Comparison of ENCODE assay signal across 17 mouse cellular contexts in the genomic region with DNA sequence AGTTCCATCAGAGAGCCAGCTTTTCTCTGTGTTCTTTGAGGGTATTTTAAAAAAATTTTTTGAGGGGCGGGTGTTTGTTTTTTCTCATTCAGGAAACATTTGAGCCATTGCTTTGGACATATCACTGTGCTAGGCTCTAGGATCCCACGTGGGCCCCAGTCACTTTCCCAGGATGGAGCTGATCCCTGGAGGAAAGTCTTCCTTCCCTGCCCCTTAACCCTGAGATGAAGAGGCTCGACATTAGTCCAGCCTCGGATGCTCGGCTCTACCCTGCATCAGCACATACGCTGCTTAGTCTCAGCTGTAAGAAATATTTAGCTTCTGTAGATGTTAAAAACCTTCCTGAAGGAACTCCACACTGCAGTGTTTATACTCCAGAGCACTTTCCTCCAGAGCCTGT. TPM values are rescaled to one million over a fixed set of nuclear protein-coding genes. Genes with fewer than 3 reads are reported as not detected.
DNase-seq lines count a peak whose midpoint lies in the region; ATAC-seq and TF ChIP-seq lines count a peak whose summit lies in the region.
"Had no signal": no experiment of that assay in that cellular context is flagged by ENCODE, and none has a peak within 500 bp of the region (broad histone marks: within the 10 kb centered on the region; RNA-seq: fewer than 3 reads in every experiment).

No protein-coding gene starts in this region.

- peaks cover 42% of the 10 kb centered on the region for H3K4me1 ChIP-seq in forebrain, embryonic 10.5 days
- H3K4me1 ChIP-seq in forebrain, embryonic 15.5 days, result no peaks in the 10 kb centered on the region
- peaks cover 10% of the 10 kb centered on the region; the same call in 1 of the 2 replicates for H3K4me1 ChIP-seq in heart, embryonic 13.5 days
- H3K4me1 ChIP-seq in heart, embryonic 12.5 days (replicated peaks), result peaks cover 6% of the 10 kb centered on the region; the same call in 1 of the 2 replicates
- H3K4me1 ChIP-seq in lung, postnatal 0 days (ENCODE audit: insufficient read depth, low read depth, low read length), result no peaks in the 10 kb centered on the region
- H3K4me1 ChIP-seq in stomach, embryonic 16.5 days (ENCODE audit: control insufficient read depth, insufficient read depth, low read length), result peaks cover 7% of the 10 kb centered on the region; the same call in 1 of the 2 replicates

- no peak for TF ChIP-seq CTCF in lung, postnatal 0 days (IDR thresholded peaks at IDR 0.05)

- no peaks in the 10 kb centered on the region for H3K9me3 ChIP-seq in forebrain, embryonic 10.5 days
- H3K9me3 ChIP-seq in forebrain, embryonic 15.5 days, result no peaks in the 10 kb centered on the region
- H3K9me3 ChIP-seq in heart, embryonic 13.5 days, result no peaks in the 10 kb centered on the region
- no peaks in the 10 kb centered on the region for H3K9me3 ChIP-seq in heart, embryonic 12.5 days (replicated peaks)
- no peaks in the 10 kb centered on the region for H3K9me3 ChIP-seq in lung, postnatal 0 days (ENCODE audit: low read length)
- no peaks in the 10 kb centered on the region for H3K9me3 ChIP-seq in stomach, embryonic 16.5 days (replicated peaks; ENCODE audit: control insufficient read depth, low read length)
- H3K9me3 ChIP-seq: midbrain, embryonic 10.5 days; neural tube, embryonic 12.5 days had no signal

- DNase-seq in forebrain, embryonic 10.5 days (ENCODE audit: extremely low spot score, low spot score), result no peak
- no peak for DNase-seq in lung, postnatal 0 days (ENCODE audit: low spot score)
- no peak for DNase-seq in lung, adult 18-20 months
- DNase-seq: adrenal gland, postnatal 10 days; cerebellum, adult 2 months; cerebellum, postnatal 25 days; kidney, adult 11 months; kidney, postnatal 10 days; left cerebral cortex, postnatal 4 days; lung, postnatal 10 days had no signal

- no peaks in the 10 kb centered on the region for H3K27me3 ChIP-seq in forebrain, embryonic 10.5 days (ENCODE audit: poor library complexity, severe bottlenecking)
- H3K27me3 ChIP-seq in forebrain, embryonic 15.5 days, result no peaks in the 10 kb centered on the region
- no peaks in the 10 kb centered on the region for H3K27me3 ChIP-seq in heart, embryonic 13.5 days (replicated peaks)
- H3K27me3 ChIP-seq in heart, embryonic 12.5 days (replicated peaks), result no peaks in the 10 kb centered on the region
- H3K27me3 ChIP-seq in lung, postnatal 0 days (replicated peaks; ENCODE audit: insufficient read depth, low read length), result no peaks in the 10 kb centered on the region
- H3K27me3 ChIP-seq in stomach, embryonic 16.5 days (ENCODE audit: control insufficient read depth, insufficient read depth, low read length), result no peaks in the 10 kb centered on the region
- H3K27me3 ChIP-seq: neural tube, embryonic 12.5 days had no signal

- TF ChIP-seq EP300 in lung, postnatal 0 days (IDR thresholded peaks at IDR 0.05), result no peak

- peak overlapping the region; percentile 51; the same call in 1 of the 2 replicates for H3K27ac ChIP-seq in forebrain, embryonic 10.5 days
- no peak overlapping the region for H3K27ac ChIP-seq in forebrain, embryonic 15.5 days (replicated peaks)
- H3K27ac ChIP-seq in heart, embryonic 13.5 days (replicated peaks), result peak overlapping the region; percentile 32; the same call in 1 of the 2 replicates
- no peak overlapping the region for H3K27ac ChIP-seq in heart, embryonic 12.5 days (ENCODE audit: poor library complexity, severe bottlenecking)
- no peak overlapping the region for H3K27ac ChIP-seq in lung, postnatal 0 days (ENCODE audit: low read length)
- peak overlapping the region; percentile 23; the same call in 1 of the 2 replicates for H3K27ac ChIP-seq in stomach, embryonic 16.5 days (ENCODE audit: low read length)
- H3K27ac ChIP-seq: hindbrain, postnatal 0 days; neural tube, embryonic 12.5 days had no signal

- no peak overlapping the region for H3K9ac ChIP-seq in forebrain, embryonic 15.5 days (replicated peaks)
- H3K9ac ChIP-seq in heart, embryonic 13.5 days, result no peak overlapping the region
- H3K9ac ChIP-seq in heart, embryonic 12.5 days, result no peak overlapping the region
- no peak overlapping the region for H3K9ac ChIP-seq in lung, postnatal 0 days (replicated peaks; ENCODE audit: low read depth)
- H3K9ac ChIP-seq in stomach, embryonic 16.5 days (ENCODE audit: low read length), result no peak overlapping the region
- H3K9ac ChIP-seq: neural tube, embryonic 12.5 days had no signal

- H3K4me2 ChIP-seq in forebrain, embryonic 15.5 days (replicated peaks), result no peak overlapping the region
- no peak overlapping the region for H3K4me2 ChIP-seq in heart, embryonic 13.5 days
- H3K4me2 ChIP-seq in heart, embryonic 12.5 days, result no peak overlapping the region
- H3K4me2 ChIP-seq in lung, postnatal 0 days (replicated peaks; ENCODE audit: low read depth, low read length), result no peak overlapping the region
- no peak overlapping the region for H3K4me2 ChIP-seq in stomach, embryonic 16.5 days (ENCODE audit: low read depth, low read length)
- H3K4me2 ChIP-seq: neural tube, embryonic 12.5 days had no signal

- H3K36me3 ChIP-seq in forebrain, embryonic 10.5 days (replicated peaks), result peaks cover 4% of the 10 kb centered on the region
- no peaks in the 10 kb centered on the region for H3K36me3 ChIP-seq in forebrain, embryonic 15.5 days
- peaks cover 53% of the 10 kb centered on the region for H3K36me3 ChIP-seq in heart, embryonic 13.5 days
- H3K36me3 ChIP-seq in heart, embryonic 12.5 days, result peaks cover 42% of the 10 kb centered on the region
- peaks cover 11% of the 10 kb centered on the region; the same call in 1 of the 2 replicates for H3K36me3 ChIP-seq in lung, postnatal 0 days (ENCODE audit: insufficient read depth, low read length)
- H3K36me3 ChIP-seq in stomach, embryonic 16.5 days (ENCODE audit: control insufficient read depth, insufficient read depth, low read length), result no peaks in the 10 kb centered on the region

- no peak overlapping the region for H3K4me3 ChIP-seq in forebrain, embryonic 10.5 days
- H3K4me3 ChIP-seq in forebrain, embryonic 15.5 days, result no peak overlapping the region
- H3K4me3 ChIP-seq in heart, embryonic 13.5 days, result no peak overlapping the region
- no peak overlapping the region for H3K4me3 ChIP-seq in heart, embryonic 12.5 days
- no peak overlapping the region for H3K4me3 ChIP-seq in lung, postnatal 0 days (ENCODE audit: low read depth, low read length)
- no peak overlapping the region for H3K4me3 ChIP-seq in stomach, embryonic 16.5 days (replicated peaks; ENCODE audit: low read length)
- H3K4me3 ChIP-seq: midbrain, embryonic 10.5 days; neural tube, embryonic 12.5 days had no signal

- WGBS in forebrain, embryonic 10.5 days, result 75% methylated on average over 6 of the region's 6 CpGs
- WGBS in forebrain, embryonic 15.5 days, result 74% methylated on average over 6 of the region's 6 CpGs
- WGBS in heart, embryonic 13.5 days, result 57% methylated on average over 6 of the region's 6 CpGs
- WGBS in heart, embryonic 12.5 days, result 52% methylated on average over 6 of the region's 6 CpGs
- 57% methylated on average over 6 of the region's 6 CpGs for WGBS in lung, postnatal 0 days
- 39% methylated on average over 6 of the region's 6 CpGs for WGBS in stomach, embryonic 16.5 days

- no peak for ATAC-seq in forebrain, embryonic 15.5 days (replicated peaks)
- ATAC-seq in heart, embryonic 13.5 days (ENCODE audit: extremely low read depth, insufficient number of reproducible peaks, low FRiP score, low TSS enrichment), result no peak
- no peak for ATAC-seq in heart, embryonic 12.5 days (ENCODE audit: insufficient number of reproducible peaks, low FRiP score)
- 0 out of 2 replicates have a peak, but pooled peaks have one; percentile 30 for ATAC-seq in lung, postnatal 0 days
- ATAC-seq in stomach, embryonic 16.5 days (ENCODE audit: insufficient read depth, low FRiP score), result peak; percentile 17; the same call in 1 of the 2 replicates
- ATAC-seq: hindbrain, postnatal 0 days had no signal

RNA-seq across cellular contexts. Expression of gene D630039A03Rik, which starts 20.2 kb away (rescaled TPM):
- not detected in 2 replicates for polyA plus RNA-seq in forebrain, embryonic 10.5 days (2016; fragmentation: Nextera tagmentation; extraction: Ambion mirVana)
- polyA plus RNA-seq in forebrain, embryonic 15.5 days (2015; fragmentation: Nextera tagmentation; extraction: Ambion mirVana), result not detected in 2 replicates
- polyA plus RNA-seq in heart, embryonic 13.5 days (2015; fragmentation: Nextera tagmentation; extraction: Ambion mirVana), result 0.15 and 0.24 TPM in 2 replicates
- 0.05 and 0.06 TPM in 2 replicates for polyA plus RNA-seq in heart, embryonic 12.5 days (2016; fragmentation: Nextera tagmentation; extraction: Ambion mirVana)
- 2.7 and 3.0 TPM in 2 replicates for polyA plus RNA-seq in lung, postnatal 0 days (2015; fragmentation: Nextera tagmentation; extraction: Ambion mirVana)
- 11.9 and 13.8 TPM in 2 replicates for polyA plus RNA-seq in stomach, embryonic 16.5 days (2015; fragmentation: Nextera tagmentation; extraction: Ambion mirVana)

Comparison
In these comparisons a context has a peak if more than half of its experiments do, and no peak if none do; other contexts are left out.
1. H3K27ac ChIP-seq: peak in forebrain, embryonic 10.5 days (single experiment), heart, embryonic 13.5 days (single experiment) and stomach, embryonic 16.5 days (single experiment); none in forebrain, embryonic 15.5 days (single experiment), heart, embryonic 12.5 days (single experiment) and lung, postnatal 0 days (single experiment).
2. ATAC-seq: peak in lung, postnatal 0 days (single experiment) and stomach, embryonic 16.5 days (single experiment); none in forebrain, embryonic 15.5 days (single experiment), heart, embryonic 13.5 days (single experiment) and heart, embryonic 12.5 days (single experiment).